Mouse (Mus musculus): ENCODE results near the gene Tmem179.

GRCm38 (mm10) chr12:112465928-112466327, 50.6 kb downstream of the Tmem179 start:
- TF ChIP-seq GATA1 (IDR thresholded peaks at IDR 0.05; ENCODE audit: borderline replicate concordance, low read length) (no peak), FLI1 (IDR thresholded peaks at IDR 0.05; ENCODE audit: low read length) (no peak)
